Mouse (Mus musculus) megakaryocyte, embryonic 14.5 days (primary cell): ENCODE data around the gene Ccdc186. TPM values are rescaled to one million over a fixed set of nuclear protein-coding genes. Genes with fewer than 3 reads are reported as not detected.
A peak's percentile ranks its signal among the peaks of the same experiment; 100 is the strongest.

Experiments
- H3K27me3 ChIP-seq: replicated peaks from 2 replicates; pipeline ENCODE3; 2012; ENCODE audit warnings: inconsistent platforms
- H3K36me3 ChIP-seq: replicated peaks from 2 replicates; pipeline ENCODE3; 2012; ENCODE audit warnings: low read length, inconsistent platforms, mixed read lengths
- H3K4me1 ChIP-seq: 2 replicates; pipeline ENCODE4 v1.6.1; 2012; ENCODE audit warnings: inconsistent platforms
- H3K4me3 ChIP-seq: replicated peaks from 2 replicates; pipeline ENCODE3; 2012; ENCODE audit warnings: moderate library complexity, mild to moderate bottlenecking, inconsistent platforms
- H3K9me3 ChIP-seq: 2 replicates; pipeline ENCODE4 v1.6.1; 2012; ENCODE audit warnings: inconsistent platforms
- FLI1 ChIP-seq: IDR thresholded peaks from 2 replicates; pipeline ENCODE4 v1.6.1; 2012; ENCODE audit warnings: low read length, inconsistent platforms, mixed read lengths
- GATA1 ChIP-seq: IDR thresholded peaks from 3 replicates; pipeline ENCODE4 v1.6.1; 2012; ENCODE audit warnings: mixed read lengths, low read length, inconsistent platforms, borderline replicate concordance
- polyA plus RNA-seq: library from polyadenylated mRNA; stranded (reverse); fragments of >175 nt; gene quantifications from 2 replicates; pipeline ENCODE4 v1.2.3, GENCODE M21; 2012; ENCODE audit warnings: low replicate concordance; ENCODE audit not compliant: insufficient read depth

Gene Ccdc186
- polyA plus RNA-seq, 1 experiment = 0.72 TPM

- Histone ChIP-seq H3K9me3 (no peaks in the 10 kb centered on the region), H3K4me3 (peak overlapping the region; percentile 76), H3K27me3 (no peaks in the 10 kb centered on the region), H3K4me1 (peaks cover 73% of the 10 kb centered on the region), H3K36me3 (no peaks in the 10 kb centered on the region)
- TF ChIP-seq GATA1 (no peak), FLI1 (no peak)
Observed at GRCm38 (mm10) chr19:56775893-56776718, 45.9 kb downstream of the Ccdc186 start.

- Histone ChIP-seq H3K27me3 (no peaks in the 10 kb centered on the region), H3K36me3 (no peaks in the 10 kb centered on the region), H3K4me1 (peaks cover 76% of the 10 kb centered on the region), H3K4me3 (peak overlapping the region; percentile 76), H3K9me3 (no peaks in the 10 kb centered on the region)
- TF ChIP-seq GATA1 (no peak), FLI1 (no peak)
Observed at GRCm38 (mm10) chr19:56774971-56775892, 46.8 kb downstream of the Ccdc186 start.

GRCm38 (mm10) chr19:56774408-56774962 is 47.5 kb downstream of the Ccdc186 start:
- H3K9me3 ChIP-seq = no peaks in the 10 kb centered on the region
- peak overlapping the region; percentile 67 for H3K4me3 ChIP-seq
- TF ChIP-seq FLI1 (no peak), GATA1 (no peak)
- H3K36me3 ChIP-seq = no peaks in the 10 kb centered on the region
- H3K27me3 ChIP-seq = no peaks in the 10 kb centered on the region
- peaks cover 83% of the 10 kb centered on the region for H3K4me1 ChIP-seq

- peaks cover 87% of the 10 kb centered on the region for H3K4me1 ChIP-seq
- TF ChIP-seq GATA1 = no peak
- TF ChIP-seq FLI1 = no peak
- no peaks in the 10 kb centered on the region for H3K9me3 ChIP-seq
- H3K27me3 ChIP-seq = peaks cover 6% of the 10 kb centered on the region
- H3K36me3 ChIP-seq = no peaks in the 10 kb centered on the region
- no peak overlapping the region for H3K4me3 ChIP-seq
Observed at GRCm38 (mm10) chr19:56773393-56773971, 48.5 kb downstream of the Ccdc186 start.

DNA sequence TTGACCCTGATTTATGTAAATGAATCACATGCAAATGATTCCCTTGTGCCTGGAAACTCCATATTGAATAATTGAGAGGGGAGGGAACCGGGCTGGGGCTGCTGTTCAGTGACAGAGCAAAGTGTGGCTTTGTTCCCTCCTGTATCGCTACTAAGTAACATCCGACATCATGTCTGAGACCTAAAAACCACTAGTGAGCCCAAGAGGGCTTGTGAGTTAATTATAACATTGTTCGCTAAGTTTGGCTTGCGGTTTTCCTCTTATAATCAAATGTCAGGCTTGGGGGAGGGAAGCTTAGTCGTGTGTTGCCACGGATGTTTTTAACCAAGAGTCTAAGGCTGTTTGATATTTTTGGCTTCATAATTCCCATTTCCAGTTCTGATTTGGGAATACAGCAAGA is 49.8 kb downstream of the Ccdc186 start:
- no peak for TF ChIP-seq FLI1
- no peak for TF ChIP-seq GATA1
- Histone ChIP-seq H3K4me1 (peaks cover 80% of the 10 kb centered on the region), H3K36me3 (no peaks in the 10 kb centered on the region), H3K9me3 (peaks cover 7% of the 10 kb centered on the region), H3K27me3 (peaks cover 13% of the 10 kb centered on the region), H3K4me3 (peak overlapping the region; percentile 7)

GRCm38 (mm10) chr19:56769024-56769423 is 53.0 kb downstream of the Ccdc186 start:
- Histone ChIP-seq H3K4me1 (peaks cover 53% of the 10 kb centered on the region), H3K36me3 (no peaks in the 10 kb centered on the region), H3K9me3 (peaks cover 18% of the 10 kb centered on the region), H3K27me3 (peaks cover 27% of the 10 kb centered on the region), H3K4me3 (no peak overlapping the region)
- no peak for TF ChIP-seq FLI1
- TF ChIP-seq GATA1 = no peak

DNA sequence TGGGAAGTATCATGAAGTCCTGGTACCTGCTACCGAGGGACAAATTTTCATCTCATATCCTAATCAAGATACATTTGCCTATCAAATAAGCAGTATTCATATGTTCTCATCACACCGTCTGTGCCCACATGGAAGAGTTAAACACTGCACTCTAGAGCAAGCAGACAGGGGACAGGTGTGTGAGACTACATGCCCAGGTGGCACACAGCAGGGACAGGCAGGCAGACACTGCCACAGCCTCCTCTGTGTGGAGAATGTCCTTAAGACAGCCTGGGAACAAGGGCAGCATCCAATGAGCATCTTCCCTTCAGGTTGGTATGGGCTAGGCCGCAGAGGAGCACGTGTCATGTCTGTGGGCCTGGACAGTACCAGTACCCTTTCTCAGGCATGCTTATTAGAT is 59.3 kb downstream of the Ccdc186 start:
- no peak for TF ChIP-seq GATA1
- TF ChIP-seq FLI1 = no peak
- Histone ChIP-seq H3K4me1 (peaks cover 40% of the 10 kb centered on the region), H3K27me3 (peaks cover 50% of the 10 kb centered on the region), H3K36me3 (no peaks in the 10 kb centered on the region), H3K9me3 (peaks cover 16% of the 10 kb centered on the region), H3K4me3 (peak overlapping the region; percentile 7)

- H3K9me3 ChIP-seq = peaks cover 7% of the 10 kb centered on the region
- H3K27me3 ChIP-seq = peaks cover 49% of the 10 kb centered on the region
- H3K4me1 ChIP-seq = peaks cover 49% of the 10 kb centered on the region
- TF ChIP-seq GATA1 (no peak), FLI1 (no peak)
- no peak overlapping the region for H3K4me3 ChIP-seq
- no peaks in the 10 kb centered on the region for H3K36me3 ChIP-seq
Observed at GRCm38 (mm10) chr19:56761727-56762126, 60.3 kb downstream of the Ccdc186 start.

- 0 out of 2 replicates have a peak, but pooled peaks cover 5% of the 10 kb centered on the region for H3K9me3 ChIP-seq
- H3K27me3 ChIP-seq = peaks cover 54% of the 10 kb centered on the region
- no peaks in the 10 kb centered on the region for H3K36me3 ChIP-seq
- no peak overlapping the region for H3K4me3 ChIP-seq
- H3K4me1 ChIP-seq = peaks cover 55% of the 10 kb centered on the region
- TF ChIP-seq GATA1 (no peak), FLI1 (no peak)
Observed at GRCm38 (mm10) chr19:56761096-56761495, 60.9 kb downstream of the Ccdc186 start.
